Mouse (Mus musculus): ENCODE results near the gene Ccr6. TPM values are rescaled to one million over a fixed set of nuclear protein-coding genes. Genes with fewer than 3 reads are reported as not detected.

Gene Ccr6
- polyA plus RNA-seq, 1 experiment from 2014 or later = not detected

GRCm38 (mm10) chr17:8211399-8211798 lies 24.4 kb upstream of the Ccr6 start:
- H3K4me3 ChIP-seq (replicated peaks) = no peak overlapping the region
- no peaks in the 10 kb centered on the region for H3K36me3 ChIP-seq
- H3K4me2 ChIP-seq = no peak overlapping the region
- H3K4me1 ChIP-seq = no peaks in the 10 kb centered on the region
- no peak overlapping the region for H3K27ac ChIP-seq (replicated peaks)
- ATAC-seq (ENCODE audit: low FRiP score) = no peak
- WGBS = 93% methylated on average over 6 of the region's 6 CpGs
- H3K9me3 ChIP-seq (replicated peaks) = no peaks in the 10 kb centered on the region
- H3K9ac ChIP-seq (replicated peaks) = no peak overlapping the region
- no peaks in the 10 kb centered on the region for H3K27me3 ChIP-seq (replicated peaks)

- H3K4me1 ChIP-seq = no peaks in the 10 kb centered on the region
- H3K36me3 ChIP-seq = no peaks in the 10 kb centered on the region
- H3K9ac ChIP-seq (replicated peaks) = no peak overlapping the region
- H3K27ac ChIP-seq (replicated peaks) = no peak overlapping the region
- 91% methylated on average over 1 of the region's 1 CpGs for WGBS
- no peak overlapping the region for H3K4me2 ChIP-seq
- no peaks in the 10 kb centered on the region for H3K9me3 ChIP-seq (replicated peaks)
- ATAC-seq (ENCODE audit: low FRiP score) = no peak
- no peaks in the 10 kb centered on the region for H3K27me3 ChIP-seq (replicated peaks)
- no peak overlapping the region for H3K4me3 ChIP-seq (replicated peaks)
Observed at GRCm38 (mm10) chr17:8214369-8214768, 21.5 kb upstream of the Ccr6 start.

- H3K27me3 ChIP-seq (replicated peaks) = no peaks in the 10 kb centered on the region
- H3K27ac ChIP-seq (replicated peaks) = no peak overlapping the region
- H3K4me2 ChIP-seq = no peak overlapping the region
- H3K9me3 ChIP-seq (replicated peaks) = no peaks in the 10 kb centered on the region
- 90% methylated on average over 12 of the region's 12 CpGs for WGBS
- H3K4me1 ChIP-seq = no peaks in the 10 kb centered on the region
- no peak overlapping the region for H3K4me3 ChIP-seq (replicated peaks)
- no peak for ATAC-seq (ENCODE audit: low FRiP score)
- H3K9ac ChIP-seq (replicated peaks) = no peak overlapping the region
- no peaks in the 10 kb centered on the region for H3K36me3 ChIP-seq
Observed at GRCm38 (mm10) chr17:8215016-8215745, 20.7 kb upstream of the Ccr6 start.

GRCm38 (mm10) chr17:8223225-8223624 lies 12.6 kb upstream of the Ccr6 start:
- Histone ChIP-seq H3K27me3 (replicated peaks) (no peaks in the 10 kb centered on the region), H3K4me2 (no peak overlapping the region), H3K4me1 (no peaks in the 10 kb centered on the region), H3K9ac (replicated peaks) (no peak overlapping the region), H3K36me3 (no peaks in the 10 kb centered on the region), H3K4me3 (replicated peaks) (no peak overlapping the region), H3K9me3 (replicated peaks) (no peaks in the 10 kb centered on the region), H3K27ac (replicated peaks) (no peak overlapping the region)
- no peak for ATAC-seq (ENCODE audit: low FRiP score)
- 78% methylated on average over 10 of the region's 10 CpGs for WGBS

- H3K27ac ChIP-seq (replicated peaks) = no peak overlapping the region
- H3K27me3 ChIP-seq (replicated peaks) = no peaks in the 10 kb centered on the region
- no peak for ATAC-seq (ENCODE audit: low FRiP score)
- H3K4me1 ChIP-seq = no peaks in the 10 kb centered on the region
- H3K9ac ChIP-seq (replicated peaks) = no peak overlapping the region
- H3K4me3 ChIP-seq (replicated peaks) = no peak overlapping the region
- H3K36me3 ChIP-seq = no peaks in the 10 kb centered on the region
- no peak overlapping the region for H3K4me2 ChIP-seq
- H3K9me3 ChIP-seq (replicated peaks) = no peaks in the 10 kb centered on the region
- 83% methylated on average over 1 of the region's 1 CpGs for WGBS
Observed at GRCm38 (mm10) chr17:8224072-8224471, 11.8 kb upstream of the Ccr6 start.

GRCm38 (mm10) chr17:8225166-8225565 lies 10.7 kb upstream of the Ccr6 start:
- 90% methylated on average over 2 of the region's 2 CpGs for WGBS
- H3K36me3 ChIP-seq = no peaks in the 10 kb centered on the region
- no peak overlapping the region for H3K4me2 ChIP-seq
- no peaks in the 10 kb centered on the region for H3K9me3 ChIP-seq (replicated peaks)
- H3K4me1 ChIP-seq = no peaks in the 10 kb centered on the region
- no peak for ATAC-seq (ENCODE audit: low FRiP score)
- no peak overlapping the region for H3K9ac ChIP-seq (replicated peaks)
- no peaks in the 10 kb centered on the region for H3K27me3 ChIP-seq (replicated peaks)
- no peak overlapping the region for H3K27ac ChIP-seq (replicated peaks)
- no peak overlapping the region for H3K4me3 ChIP-seq (replicated peaks)

GRCm38 (mm10) chr17:8225746-8226145 lies 10.1 kb upstream of the Ccr6 start:
- no peaks in the 10 kb centered on the region for H3K4me1 ChIP-seq
- H3K9me3 ChIP-seq (replicated peaks) = no peaks in the 10 kb centered on the region
- H3K4me3 ChIP-seq (replicated peaks) = no peak overlapping the region
- no peak overlapping the region for H3K4me2 ChIP-seq
- 80% methylated on average over 4 of the region's 4 CpGs for WGBS
- H3K27ac ChIP-seq (replicated peaks) = no peak overlapping the region
- no peaks in the 10 kb centered on the region for H3K27me3 ChIP-seq (replicated peaks)
- no peak for ATAC-seq (ENCODE audit: low FRiP score)
- no peak overlapping the region for H3K9ac ChIP-seq (replicated peaks)
- no peaks in the 10 kb centered on the region for H3K36me3 ChIP-seq

GRCm38 (mm10) chr17:8228622-8229021 lies 7.2 kb upstream of the Ccr6 start:
- Histone ChIP-seq H3K27ac (replicated peaks) (no peak overlapping the region), H3K4me2 (no peak overlapping the region), H3K36me3 (no peaks in the 10 kb centered on the region), H3K4me3 (replicated peaks) (no peak overlapping the region), H3K9me3 (replicated peaks) (no peaks in the 10 kb centered on the region), H3K9ac (replicated peaks) (no peak overlapping the region), H3K4me1 (no peaks in the 10 kb centered on the region), H3K27me3 (replicated peaks) (no peaks in the 10 kb centered on the region)
- no peak for ATAC-seq (ENCODE audit: low FRiP score)
- 39% methylated on average over 9 of the region's 9 CpGs for WGBS

GRCm38 (mm10) chr17:8229607-8230006 lies 6.2 kb upstream of the Ccr6 start:
- Histone ChIP-seq H3K9me3 (replicated peaks) (no peaks in the 10 kb centered on the region), H3K4me3 (replicated peaks) (no peak overlapping the region), H3K4me2 (no peak overlapping the region), H3K9ac (replicated peaks) (no peak overlapping the region), H3K27ac (replicated peaks) (no peak overlapping the region), H3K36me3 (no peaks in the 10 kb centered on the region), H3K27me3 (replicated peaks) (no peaks in the 10 kb centered on the region), H3K4me1 (no peaks in the 10 kb centered on the region)
- 90% methylated on average over 3 of the region's 3 CpGs for WGBS
- no peak for ATAC-seq (ENCODE audit: low FRiP score)

- Histone ChIP-seq H3K4me3 (replicated peaks) (no peak overlapping the region), H3K27me3 (replicated peaks) (no peaks in the 10 kb centered on the region), H3K9me3 (replicated peaks) (no peaks in the 10 kb centered on the region), H3K36me3 (no peaks in the 10 kb centered on the region), H3K9ac (replicated peaks) (no peak overlapping the region), H3K27ac (replicated peaks) (no peak overlapping the region), H3K4me1 (no peaks in the 10 kb centered on the region), H3K4me2 (no peak overlapping the region)
- no peak for ATAC-seq (ENCODE audit: low FRiP score)
- WGBS = 73% methylated on average over 5 of the region's 5 CpGs
Observed at GRCm38 (mm10) chr17:8232089-8232488, 3.8 kb upstream of the Ccr6 start.

- H3K27me3 ChIP-seq (replicated peaks) = no peaks in the 10 kb centered on the region
Observed at GRCm38 (mm10) chr17:8233618-8234214, 2.1 kb upstream of the Ccr6 start.

GRCm38 (mm10) chr17:8234537-8234936 lies 1.3 kb upstream of the Ccr6 start:
- Histone ChIP-seq H3K9me3 (replicated peaks) (no peaks in the 10 kb centered on the region), H3K36me3 (no peaks in the 10 kb centered on the region), H3K4me3 (replicated peaks) (no peak overlapping the region), H3K27ac (replicated peaks) (no peak overlapping the region), H3K27me3 (replicated peaks) (no peaks in the 10 kb centered on the region), H3K4me2 (no peak overlapping the region), H3K4me1 (no peaks in the 10 kb centered on the region), H3K9ac (replicated peaks) (no peak overlapping the region)
- 95% methylated on average over 4 of the region's 4 CpGs for WGBS
- no peak for ATAC-seq (ENCODE audit: low FRiP score)

More at GRCm38 (mm10) chr17:8233618-8234214, 2.1 kb upstream of the Ccr6 start:
- 80% methylated on average over 15 of the region's 15 CpGs for WGBS
- Histone ChIP-seq H3K36me3 (no peaks in the 10 kb centered on the region), H3K9ac (replicated peaks) (no peak overlapping the region), H3K4me2 (no peak overlapping the region), H3K9me3 (replicated peaks) (no peaks in the 10 kb centered on the region), H3K4me1 (no peaks in the 10 kb centered on the region), H3K27ac (replicated peaks) (no peak overlapping the region), H3K4me3 (replicated peaks) (no peak overlapping the region)
- ATAC-seq (ENCODE audit: low FRiP score) = no peak

Measured in neural tube, embryonic 15.5 days (tissue).